Mouse (Mus musculus): Measurements from ENCODE around the gene Eddm3b. TPM values are rescaled to one million over a fixed set of nuclear protein-coding genes. Genes with fewer than 3 reads are reported as not detected.

Eddm3b gene
- polyA plus RNA-seq, 1 experiment, result not detected

DNA sequence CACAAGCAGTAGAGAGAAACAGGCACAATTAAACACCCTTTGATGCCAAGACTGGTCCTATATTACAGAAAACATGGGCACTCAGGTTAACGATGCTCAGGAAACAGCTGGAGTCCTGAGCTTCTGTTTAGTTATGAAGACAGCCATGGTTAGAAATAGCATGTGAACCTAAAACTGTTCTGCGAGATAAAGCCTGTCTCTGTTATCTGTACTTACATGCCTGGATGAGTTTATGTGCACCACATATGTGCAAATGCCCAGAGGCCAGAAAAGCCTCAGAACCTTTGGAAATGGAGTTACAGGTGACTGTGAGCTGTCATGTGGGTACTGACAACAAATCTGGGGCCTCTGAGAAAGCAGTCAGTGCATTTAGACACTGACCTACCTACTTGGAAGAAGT lies 29.7 kb downstream of the Eddm3b start:
- no peak overlapping the region for H3K4me3 ChIP-seq (ENCODE audit: low read depth, low read length)
- H3K27ac ChIP-seq (ENCODE audit: insufficient read depth, low read length), result no peak overlapping the region
- no peak for TF ChIP-seq POLR2A (IDR thresholded peaks at IDR 0.05; ENCODE audit: insufficient read depth, low read length)
- no peak for TF ChIP-seq CTCF (IDR thresholded peaks at IDR 0.05; ENCODE audit: low read depth, low read length)
- TF ChIP-seq EP300 (IDR thresholded peaks at IDR 0.05; ENCODE audit: insufficient read depth, low read depth, low read length), result no peak
- H3K27me3 ChIP-seq (ENCODE audit: control insufficient read depth, insufficient read depth, low read length, poor library complexity, severe bottlenecking), result no peaks in the 10 kb centered on the region
- H3K36me3 ChIP-seq (ENCODE audit: control insufficient read depth, insufficient read depth, low read length, poor library complexity, severe bottlenecking), result no peaks in the 10 kb centered on the region
- no peak overlapping the region for H3K9ac ChIP-seq (ENCODE audit: low read depth, poor library complexity, severe bottlenecking)
- peaks cover 3% of the 10 kb centered on the region; the same call in 1 of the 2 replicates for H3K9me3 ChIP-seq (replicated peaks; ENCODE audit: control insufficient read depth, insufficient read depth, low read length, poor library complexity, severe bottlenecking)
- H3K4me1 ChIP-seq (ENCODE audit: control insufficient read depth, insufficient read depth, low read length), result peaks cover 3% of the 10 kb centered on the region

DNA sequence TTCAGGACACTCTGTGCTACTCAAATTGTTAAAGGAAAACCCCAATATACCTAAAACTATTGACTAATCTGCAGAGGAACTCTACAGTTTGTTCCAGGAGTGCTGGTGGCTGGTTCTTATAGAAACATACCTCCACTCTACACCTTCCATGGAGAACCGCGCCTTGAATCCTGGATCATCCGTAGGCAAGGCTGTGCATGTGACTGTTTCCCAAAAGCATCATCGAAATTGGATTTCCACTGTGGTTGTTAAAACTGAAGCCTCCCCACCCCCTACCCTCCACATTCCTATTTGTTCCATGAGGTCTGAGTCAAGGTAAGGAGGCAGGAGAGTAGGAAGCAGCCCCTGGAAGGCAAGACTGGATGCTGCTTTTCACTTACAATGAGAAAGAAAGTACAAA lies 30.2 kb downstream of the Eddm3b start:
- peaks cover 3% of the 10 kb centered on the region for H3K4me1 ChIP-seq (ENCODE audit: control insufficient read depth, insufficient read depth, low read length)
- TF ChIP-seq CTCF (IDR thresholded peaks at IDR 0.05; ENCODE audit: low read depth, low read length) (no peak), POLR2A (IDR thresholded peaks at IDR 0.05; ENCODE audit: insufficient read depth, low read length) (no peak), EP300 (IDR thresholded peaks at IDR 0.05; ENCODE audit: insufficient read depth, low read depth, low read length) (no peak)

DNA sequence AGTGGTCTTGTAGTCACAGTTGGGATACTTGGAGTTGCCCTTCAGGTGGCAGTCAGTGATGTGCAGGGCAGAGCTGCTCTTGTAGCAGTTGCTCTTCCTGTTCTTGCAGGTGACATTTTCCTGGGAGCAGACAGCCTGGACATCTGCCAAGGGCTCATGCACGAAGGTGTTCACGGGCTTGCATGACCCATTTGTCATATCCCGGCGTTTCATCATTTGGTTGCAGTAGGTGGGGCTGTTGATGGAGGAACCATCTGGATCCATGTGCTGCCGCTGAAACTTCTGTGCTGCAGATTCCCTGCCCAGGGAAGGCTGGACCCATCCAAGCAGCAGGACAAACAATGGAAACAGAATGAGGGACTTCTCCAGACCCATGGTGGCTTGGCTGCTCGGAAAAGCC lies 31.3 kb downstream of the Eddm3b start:
- Histone ChIP-seq H3K9me3 (replicated peaks; ENCODE audit: control insufficient read depth, insufficient read depth, low read length, poor library complexity, severe bottlenecking) (0 out of 2 replicates have a peak, but pooled peaks cover under 1% of the 10 kb centered on the region), H3K4me3 (ENCODE audit: low read depth, low read length) (no peak overlapping the region), H3K27ac (ENCODE audit: insufficient read depth, low read length) (no peak overlapping the region), H3K36me3 (ENCODE audit: control insufficient read depth, insufficient read depth, low read length, poor library complexity, severe bottlenecking) (no peaks in the 10 kb centered on the region), H3K27me3 (ENCODE audit: control insufficient read depth, insufficient read depth, low read length, poor library complexity, severe bottlenecking) (no peaks in the 10 kb centered on the region), H3K4me1 (ENCODE audit: control insufficient read depth, insufficient read depth, low read length) (peaks cover 3% of the 10 kb centered on the region), H3K9ac (ENCODE audit: low read depth, poor library complexity, severe bottlenecking) (no peak overlapping the region)
- TF ChIP-seq EP300 (IDR thresholded peaks at IDR 0.05; ENCODE audit: insufficient read depth, low read depth, low read length), result no peak
- no peak for TF ChIP-seq CTCF (IDR thresholded peaks at IDR 0.05; ENCODE audit: low read depth, low read length)
- TF ChIP-seq POLR2A (IDR thresholded peaks at IDR 0.05; ENCODE audit: insufficient read depth, low read length), result no peak

More for the DNA sequence above, 30.2 kb downstream of the Eddm3b start:
- H3K27me3 ChIP-seq (ENCODE audit: control insufficient read depth, insufficient read depth, low read length, poor library complexity, severe bottlenecking), result no peaks in the 10 kb centered on the region
- no peak overlapping the region for H3K27ac ChIP-seq (ENCODE audit: insufficient read depth, low read length)
- H3K9me3 ChIP-seq (replicated peaks; ENCODE audit: control insufficient read depth, insufficient read depth, low read length, poor library complexity, severe bottlenecking), result peaks cover 3% of the 10 kb centered on the region; the same call in 1 of the 2 replicates
- no peak overlapping the region for H3K9ac ChIP-seq (ENCODE audit: low read depth, poor library complexity, severe bottlenecking)
- H3K4me3 ChIP-seq (ENCODE audit: low read depth, low read length), result no peak overlapping the region
- H3K36me3 ChIP-seq (ENCODE audit: control insufficient read depth, insufficient read depth, low read length, poor library complexity, severe bottlenecking), result no peaks in the 10 kb centered on the region

DNA sequence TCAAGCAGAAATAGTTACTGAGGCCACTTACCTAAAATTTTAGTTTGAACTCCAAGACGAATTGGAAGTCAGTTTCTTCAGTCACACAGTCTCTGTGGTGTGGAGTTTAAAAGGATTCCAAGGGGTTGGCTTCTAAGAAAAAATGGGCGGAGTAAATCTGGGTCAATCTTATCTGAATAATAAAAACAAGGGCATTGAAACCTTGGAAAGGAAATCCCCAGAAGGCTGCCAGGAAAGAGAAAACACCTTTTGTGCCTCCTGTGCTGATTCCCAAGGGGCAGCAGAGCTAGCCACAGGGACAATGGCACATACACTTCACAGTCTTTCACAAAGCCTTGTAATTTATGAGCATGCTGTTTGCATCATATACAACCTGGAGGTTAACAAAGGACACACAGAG lies 32.5 kb downstream of the Eddm3b start, which contains the start of gene Rnase1:
Gene Rnase1 (minus strand): TSS at position 101 of the 400 bp plus-strand sequence.
- Histone ChIP-seq H3K9me3 (replicated peaks; ENCODE audit: control insufficient read depth, insufficient read depth, low read length, poor library complexity, severe bottlenecking) (no peaks in the 10 kb centered on the region), H3K9ac (ENCODE audit: low read depth, poor library complexity, severe bottlenecking) (no peak within 1 kb of the TSS), H3K4me3 (ENCODE audit: low read depth, low read length) (no peak within 1 kb of the TSS), H3K27ac (ENCODE audit: insufficient read depth, low read length) (no peak within 1 kb of the TSS), H3K36me3 (ENCODE audit: control insufficient read depth, insufficient read depth, low read length, poor library complexity, severe bottlenecking) (no peaks in the 10 kb centered on the region), H3K27me3 (ENCODE audit: control insufficient read depth, insufficient read depth, low read length, poor library complexity, severe bottlenecking) (no peaks in the 10 kb centered on the region), H3K4me1 (ENCODE audit: control insufficient read depth, insufficient read depth, low read length) (peaks cover 3% of the 10 kb centered on the region)
- no peak for TF ChIP-seq EP300 (IDR thresholded peaks at IDR 0.05; ENCODE audit: insufficient read depth, low read depth, low read length)
- TF ChIP-seq POLR2A (IDR thresholded peaks at IDR 0.05; ENCODE audit: insufficient read depth, low read length), result no peak
- no peak for TF ChIP-seq CTCF (IDR thresholded peaks at IDR 0.05; ENCODE audit: low read depth, low read length)

DNA sequence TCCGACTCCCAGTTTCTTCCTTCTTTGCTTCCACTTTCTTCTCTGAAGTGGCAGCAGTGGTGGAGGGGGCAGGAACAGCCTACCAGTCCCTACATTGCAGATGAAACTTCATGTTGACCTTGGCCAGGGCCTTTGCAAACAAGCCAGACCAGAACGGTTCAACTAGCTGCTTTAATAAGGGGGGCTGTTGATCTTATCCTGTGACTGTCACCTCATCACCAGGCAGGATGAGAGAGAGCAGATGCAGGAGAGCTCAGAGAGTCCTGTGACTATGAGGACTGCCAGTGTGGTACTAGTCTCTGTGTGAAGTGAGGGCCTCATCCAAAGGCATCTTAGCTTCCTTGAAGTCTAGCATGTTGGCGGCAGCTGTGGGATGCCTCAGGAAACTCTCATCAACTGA lies 33.8 kb downstream of the Eddm3b start:
- TF ChIP-seq EP300 (IDR thresholded peaks at IDR 0.05; ENCODE audit: insufficient read depth, low read depth, low read length) (no peak), POLR2A (IDR thresholded peaks at IDR 0.05; ENCODE audit: insufficient read depth, low read length) (no peak), CTCF (IDR thresholded peaks at IDR 0.05; ENCODE audit: low read depth, low read length) (no peak)
- H3K9me3 ChIP-seq (replicated peaks; ENCODE audit: control insufficient read depth, insufficient read depth, low read length, poor library complexity, severe bottlenecking), result no peaks in the 10 kb centered on the region

DNA sequence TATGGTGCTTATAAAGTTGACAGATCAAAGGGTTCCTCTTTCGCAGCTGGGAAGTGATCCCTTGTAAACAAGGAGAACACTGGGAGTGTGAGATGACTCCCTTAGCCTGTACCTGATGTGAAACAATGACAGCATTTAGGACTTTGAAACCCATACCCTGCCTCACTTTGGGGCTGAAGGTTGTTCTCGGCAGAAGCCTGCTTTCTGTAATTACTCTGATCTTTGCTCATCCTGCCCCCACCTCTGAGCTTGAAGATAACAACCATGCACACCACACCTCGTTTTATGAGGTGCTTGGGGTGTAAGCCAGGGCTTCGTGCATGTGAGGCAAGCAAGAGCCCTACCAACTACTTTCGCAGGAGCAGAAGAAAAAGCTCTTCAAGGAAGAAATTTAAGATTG lies 34.9 kb downstream of the Eddm3b start:
- peaks cover 3% of the 10 kb centered on the region for H3K4me1 ChIP-seq (ENCODE audit: control insufficient read depth, insufficient read depth, low read length)
- TF ChIP-seq EP300 (IDR thresholded peaks at IDR 0.05; ENCODE audit: insufficient read depth, low read depth, low read length), result no peak
- no peak for TF ChIP-seq POLR2A (IDR thresholded peaks at IDR 0.05; ENCODE audit: insufficient read depth, low read length)
- no peak for TF ChIP-seq CTCF (IDR thresholded peaks at IDR 0.05; ENCODE audit: low read depth, low read length)
- H3K4me3 ChIP-seq (ENCODE audit: low read depth, low read length), result no peak overlapping the region
- H3K9me3 ChIP-seq (replicated peaks; ENCODE audit: control insufficient read depth, insufficient read depth, low read length, poor library complexity, severe bottlenecking), result no peaks in the 10 kb centered on the region
- H3K27me3 ChIP-seq (ENCODE audit: control insufficient read depth, insufficient read depth, low read length, poor library complexity, severe bottlenecking), result no peaks in the 10 kb centered on the region
- H3K36me3 ChIP-seq (ENCODE audit: control insufficient read depth, insufficient read depth, low read length, poor library complexity, severe bottlenecking), result no peaks in the 10 kb centered on the region
- H3K27ac ChIP-seq (ENCODE audit: insufficient read depth, low read length), result no peak overlapping the region
- no peak overlapping the region for H3K9ac ChIP-seq (ENCODE audit: low read depth, poor library complexity, severe bottlenecking)

More for the DNA sequence above, 33.8 kb downstream of the Eddm3b start:
- Histone ChIP-seq H3K9ac (ENCODE audit: low read depth, poor library complexity, severe bottlenecking) (no peak overlapping the region), H3K4me3 (ENCODE audit: low read depth, low read length) (no peak overlapping the region), H3K27ac (ENCODE audit: insufficient read depth, low read length) (no peak overlapping the region), H3K36me3 (ENCODE audit: control insufficient read depth, insufficient read depth, low read length, poor library complexity, severe bottlenecking) (no peaks in the 10 kb centered on the region), H3K27me3 (ENCODE audit: control insufficient read depth, insufficient read depth, low read length, poor library complexity, severe bottlenecking) (no peaks in the 10 kb centered on the region), H3K4me1 (ENCODE audit: control insufficient read depth, insufficient read depth, low read length) (peaks cover 3% of the 10 kb centered on the region)
